Mouse (Mus musculus): ENCODE results near the gene Gfer.
"Not testable (repeated sequence)": the region's sequence is repeated elsewhere in the genome, so short reads cannot be mapped to it uniquely, and the experiment has no call there.

The Gfer gene

DNA sequence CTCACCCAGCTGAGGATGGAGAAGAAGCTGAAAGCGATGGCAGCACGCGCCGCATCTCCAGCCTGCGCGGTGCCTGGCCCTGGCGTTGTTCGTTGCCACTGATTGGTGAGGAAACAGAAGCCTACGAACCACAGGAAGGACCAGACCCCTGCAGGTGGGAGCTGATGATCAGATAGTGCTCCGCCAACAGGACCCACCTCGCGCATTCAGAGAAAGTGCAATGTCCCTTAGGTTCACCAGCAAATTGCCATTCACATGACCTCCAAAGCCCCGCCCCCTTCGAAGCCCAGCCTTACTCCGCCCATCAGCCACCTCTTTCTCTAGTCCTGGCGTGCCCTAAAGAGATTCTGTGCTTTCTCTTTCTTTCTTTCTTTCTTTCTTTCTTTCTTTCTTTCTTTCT is 9.4 kb downstream of the Gfer start:
- DNase-seq: no peak

GRCm38 (mm10) chr17:24677500-24678080 is 18.4 kb downstream of the Gfer start:
- no peak for DNase-seq

GRCm38 (mm10) chr17:24676877-24677276 is 19.1 kb downstream of the Gfer start:
- no peak for DNase-seq

GRCm38 (mm10) chr17:24676187-24676586 is 19.8 kb downstream of the Gfer start:
- DNase-seq: peak; percentile 82

- no peak for DNase-seq
Measured at GRCm38 (mm10) chr17:24674277-24674676, 21.7 kb downstream of the Gfer start.

DNA sequence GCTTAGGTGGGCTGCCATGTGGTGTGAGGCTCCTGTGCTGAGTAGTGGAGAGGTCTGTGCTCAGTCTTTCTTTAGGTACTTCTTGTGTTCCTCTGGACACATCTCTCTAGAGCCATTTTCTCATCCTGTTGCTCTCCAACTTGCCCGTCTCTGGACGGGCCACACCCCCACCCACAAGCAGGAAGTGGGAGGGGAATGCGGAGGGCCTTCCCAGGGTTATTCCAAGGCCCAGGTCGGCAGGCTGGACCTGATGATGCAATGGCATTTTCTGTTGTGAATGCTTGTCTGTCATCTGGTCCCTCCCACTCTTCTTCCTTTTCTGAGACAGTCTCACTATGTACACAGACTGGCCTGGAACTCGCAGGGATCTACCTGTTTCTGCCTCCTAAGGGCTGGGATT is 23.8 kb downstream of the Gfer start:
- DNase-seq: no peak

GRCm38 (mm10) chr17:24671346-24671745 is 24.6 kb downstream of the Gfer start:
- no peak for DNase-seq

- no peak for DNase-seq
Measured at GRCm38 (mm10) chr17:24670246-24670844, 25.6 kb downstream of the Gfer start.

- DNase-seq: peak; percentile 91
Measured at GRCm38 (mm10) chr17:24669545-24670245, 26.3 kb downstream of the Gfer start, which contains the start of gene Zfp598. Zfp598 (plus strand) TSS chr17:24669687.

DNA sequence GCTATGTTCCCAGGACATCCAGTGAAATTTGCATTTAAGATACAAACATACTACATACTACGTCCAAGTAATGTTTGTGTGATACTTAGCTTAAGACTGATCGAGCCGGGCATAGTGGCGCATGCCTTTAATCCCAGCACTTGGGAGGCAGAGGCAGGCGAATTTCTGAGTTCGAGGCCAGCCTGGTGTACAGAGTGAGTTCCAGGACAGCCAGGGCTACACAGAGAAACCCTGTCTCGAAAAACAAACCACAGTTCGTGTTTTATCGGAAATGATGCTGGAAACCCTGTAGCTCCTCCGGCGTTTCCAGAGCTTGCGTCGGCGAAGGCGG is 26.8 kb downstream of the Gfer start:
- DNase-seq: not testable (repeated sequence)

DNA sequence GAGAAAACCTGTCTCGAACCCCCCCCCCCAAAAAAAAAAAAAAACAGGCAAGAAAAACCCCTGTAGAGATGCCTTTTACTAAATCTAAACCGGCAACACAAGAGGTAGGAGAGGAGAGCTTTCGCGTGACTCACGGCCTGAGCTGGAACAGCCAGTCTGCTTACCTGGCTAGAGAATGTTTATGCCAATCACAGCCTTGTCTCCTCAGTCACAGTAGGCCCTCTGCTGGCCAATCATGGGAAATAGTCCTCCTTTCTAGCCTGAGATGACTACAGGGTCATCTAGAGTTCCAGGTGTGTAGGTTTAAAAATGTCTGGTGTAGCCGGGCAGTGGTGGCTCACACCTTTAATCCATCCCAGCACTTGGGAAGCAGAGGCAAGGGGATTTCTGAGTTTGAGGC is 28.5 kb downstream of the Gfer start:
- DNase-seq: peak; percentile 88

DNA sequence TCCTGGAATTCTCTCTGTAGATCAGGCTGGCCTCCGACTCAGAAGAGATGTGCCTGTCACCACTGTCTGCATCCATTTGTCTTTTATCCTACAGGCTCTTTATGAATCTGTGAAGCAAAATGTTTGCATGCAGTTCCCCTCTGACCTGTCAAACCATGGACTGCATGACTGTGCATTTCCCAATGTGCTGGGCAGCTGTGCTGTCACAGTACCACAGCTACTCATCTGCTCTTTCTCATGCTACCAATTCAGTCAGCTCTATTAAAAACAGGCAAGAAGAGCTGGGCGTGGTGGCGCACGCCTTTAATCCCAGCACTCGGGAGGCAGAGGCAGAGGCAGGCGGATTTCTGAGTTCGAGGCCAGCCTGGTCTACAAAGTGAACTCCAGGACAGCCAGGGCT is 28.9 kb downstream of the Gfer start:
- DNase-seq: not testable (repeated sequence)

DNA sequence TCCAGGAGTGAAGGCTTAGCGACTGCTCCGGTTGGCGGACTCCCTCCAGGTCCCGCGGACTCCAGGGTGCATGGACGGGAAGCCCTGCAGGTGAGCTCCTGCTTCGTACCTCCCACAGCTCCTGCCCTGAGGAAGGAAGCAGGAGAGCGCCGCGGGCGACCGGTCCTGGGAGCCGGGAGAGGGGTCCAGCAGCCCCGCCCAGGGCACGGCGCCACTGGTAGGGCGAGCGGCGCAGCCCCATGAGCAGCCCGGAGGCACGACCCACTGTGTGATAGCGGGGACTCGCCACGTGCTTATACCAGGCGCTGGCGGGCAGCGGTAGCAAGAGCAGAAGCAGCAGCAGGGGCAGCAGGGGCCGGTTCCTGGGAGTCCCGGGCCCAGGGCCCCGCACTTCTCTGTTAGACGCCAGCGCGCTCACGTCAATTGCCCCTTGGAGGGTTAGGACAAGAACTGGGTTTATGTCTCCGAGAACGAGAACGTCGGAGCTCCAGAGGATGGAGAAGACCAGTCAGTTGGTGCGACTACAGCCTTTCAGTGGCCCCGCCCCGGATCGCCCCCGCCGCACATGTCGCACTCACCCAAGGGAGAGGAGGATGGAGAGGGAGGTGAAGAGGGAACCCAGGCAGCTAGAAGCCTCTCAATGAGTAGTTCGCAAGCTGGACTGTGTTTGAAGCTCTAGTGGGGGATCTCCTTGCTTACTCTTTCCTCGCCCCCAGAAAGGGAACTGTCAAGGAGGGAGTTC is 37.8 kb downstream of the Gfer start, which contains the start of gene Npw:
Gene Npw, minus strand, starts transcription at position 441 of the 742 bp plus-strand sequence.
- no peak for DNase-seq

DNA sequence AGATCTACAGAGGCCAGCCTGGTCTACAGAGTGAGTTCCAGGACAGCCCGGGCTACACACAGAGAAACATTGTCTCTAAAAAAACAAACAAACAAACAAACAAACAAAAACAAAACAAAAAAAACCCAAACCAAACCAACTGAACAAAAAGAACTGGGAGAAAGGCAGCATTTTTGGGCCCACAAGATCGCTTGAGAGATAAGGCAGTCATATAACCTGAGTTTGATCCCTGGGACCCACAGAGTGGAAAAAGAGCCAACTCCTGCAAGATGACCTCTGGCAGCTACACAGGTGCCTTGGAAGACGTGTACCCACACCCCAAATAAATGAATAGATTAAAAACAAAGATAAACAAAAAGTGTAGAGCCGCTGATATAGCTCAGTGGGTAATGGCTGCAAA is 41.0 kb downstream of the Gfer start:
- no peak for DNase-seq

DNA sequence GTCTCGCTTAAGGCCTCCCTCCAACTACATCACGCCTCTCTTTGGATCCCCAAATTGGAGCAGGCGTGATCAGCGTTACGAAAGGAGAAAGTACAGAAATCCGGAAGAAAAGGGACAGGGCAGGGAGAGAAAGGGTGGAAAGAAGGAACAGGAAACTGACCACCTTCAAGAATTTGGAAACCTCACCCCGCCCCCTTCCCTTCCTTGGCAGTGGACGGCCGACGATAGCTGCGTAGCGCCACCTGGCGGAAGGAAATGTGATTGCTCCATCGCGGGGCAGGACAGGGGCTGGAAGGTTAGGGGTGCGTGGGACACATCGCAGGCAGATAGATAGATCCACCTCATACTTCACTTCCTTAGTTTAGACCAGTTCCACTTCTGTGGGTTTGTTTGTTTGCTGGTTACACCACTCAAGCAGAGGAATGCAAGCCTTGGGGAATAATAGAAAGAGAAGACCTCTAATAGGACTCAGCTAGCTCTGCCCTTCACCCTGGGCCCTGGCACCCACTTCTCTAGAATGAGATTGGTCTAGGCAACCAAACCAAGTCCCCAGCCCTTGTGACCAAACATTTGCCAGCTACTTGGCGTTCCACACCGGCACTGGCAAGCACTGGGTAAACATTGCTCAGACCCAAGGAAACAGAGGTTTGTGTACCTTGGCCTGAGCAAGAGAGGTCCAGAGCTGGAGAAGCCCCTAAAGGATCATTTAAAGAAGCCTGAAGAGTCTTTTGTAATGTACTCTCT is 41.8 kb downstream of the Gfer start:
- peak; percentile 77 for DNase-seq

- no peak for DNase-seq
Measured at GRCm38 (mm10) chr17:24651835-24652234, 44.1 kb downstream of the Gfer start.

- DNase-seq: no peak
Measured at GRCm38 (mm10) chr17:24650766-24651165, 45.2 kb downstream of the Gfer start.

DNA sequence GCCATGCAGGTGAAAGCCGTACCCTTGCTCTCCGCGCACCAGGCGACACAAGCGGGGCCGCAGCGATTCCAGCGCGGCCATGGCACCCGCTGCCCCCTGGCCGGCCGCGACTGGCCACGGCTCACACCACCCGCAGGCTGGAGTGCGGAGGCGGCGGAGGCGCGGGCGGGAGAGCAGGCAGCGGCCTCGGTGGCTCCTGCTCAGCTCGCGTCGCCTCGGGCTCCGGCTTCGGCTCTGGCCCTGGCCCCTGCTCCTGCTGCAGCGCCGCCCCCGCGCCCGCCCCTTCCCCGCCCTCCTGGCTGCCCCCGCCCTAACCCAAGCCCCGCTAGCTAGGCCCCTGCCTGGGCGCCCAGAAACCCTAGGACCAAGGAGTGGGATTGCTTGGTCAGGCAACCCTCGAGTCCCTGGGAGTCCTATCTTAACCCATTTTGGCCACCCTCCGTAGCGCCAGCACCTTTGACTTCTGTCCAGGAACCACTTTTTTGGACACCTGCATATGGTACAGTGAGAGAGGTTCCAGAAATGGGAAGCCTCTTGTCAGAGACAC is 45.8 kb downstream of the Gfer start, which contains the start of gene Slc9a3r2:
Gene Slc9a3r2, minus strand, starts transcription at position 258 of the 547 bp plus-strand sequence.
- peak; percentile 82 for DNase-seq

- DNase-seq: peak; percentile 77
Measured at GRCm38 (mm10) chr17:24649581-24650069, 46.3 kb downstream of the Gfer start.

DNA sequence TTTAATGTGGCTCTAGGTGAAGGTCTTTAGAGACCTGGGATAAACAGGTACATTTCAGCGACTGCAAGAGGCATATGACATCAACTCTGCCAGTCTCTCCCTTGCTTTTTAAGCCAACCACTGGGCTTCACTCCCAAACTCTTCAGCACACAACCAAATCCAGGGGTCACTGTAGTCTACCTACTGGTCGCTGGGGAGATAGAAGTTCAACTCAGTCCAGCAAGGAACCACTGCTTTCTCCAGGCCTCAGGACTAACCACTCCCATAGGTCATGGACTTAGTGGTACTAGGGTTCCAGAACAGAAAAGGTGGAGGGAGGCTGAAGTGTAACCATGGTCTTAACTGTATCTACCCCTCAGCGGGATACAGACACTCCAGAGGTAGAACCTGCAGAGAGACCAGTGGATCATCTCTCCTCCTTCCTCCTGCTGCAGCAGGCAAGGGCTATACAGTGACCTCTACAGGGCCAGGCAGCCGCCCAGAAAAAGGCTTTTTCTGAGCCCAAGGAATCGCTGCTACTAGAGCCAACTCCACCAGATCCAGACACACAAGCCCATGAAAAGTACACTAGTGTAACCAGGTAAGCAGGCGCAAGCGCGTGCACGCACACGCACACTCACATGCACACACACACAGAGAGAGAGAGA is 47.1 kb downstream of the Gfer start:
- DNase-seq: peak; percentile 64

DNA sequence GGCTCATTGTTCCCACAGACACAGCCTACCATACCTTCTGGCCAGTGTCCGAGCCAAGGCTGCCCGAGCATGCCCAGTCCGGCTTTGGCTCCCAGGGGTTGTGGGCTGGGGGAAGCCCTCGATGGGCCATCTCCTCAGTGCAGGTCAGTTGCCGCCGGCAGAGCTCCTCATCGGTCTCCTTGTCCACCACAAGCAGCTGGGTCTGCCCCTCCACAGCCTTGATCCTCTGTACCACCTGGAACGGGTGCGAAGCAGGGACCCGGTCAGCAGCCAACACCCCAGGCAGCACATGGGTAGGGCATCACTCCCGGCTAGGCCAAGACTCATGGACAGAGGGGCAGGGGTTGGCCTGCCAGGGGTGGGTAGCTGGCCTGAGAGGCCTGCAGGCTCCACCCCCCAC is 48.5 kb downstream of the Gfer start:
- DNase-seq: no peak

DNA sequence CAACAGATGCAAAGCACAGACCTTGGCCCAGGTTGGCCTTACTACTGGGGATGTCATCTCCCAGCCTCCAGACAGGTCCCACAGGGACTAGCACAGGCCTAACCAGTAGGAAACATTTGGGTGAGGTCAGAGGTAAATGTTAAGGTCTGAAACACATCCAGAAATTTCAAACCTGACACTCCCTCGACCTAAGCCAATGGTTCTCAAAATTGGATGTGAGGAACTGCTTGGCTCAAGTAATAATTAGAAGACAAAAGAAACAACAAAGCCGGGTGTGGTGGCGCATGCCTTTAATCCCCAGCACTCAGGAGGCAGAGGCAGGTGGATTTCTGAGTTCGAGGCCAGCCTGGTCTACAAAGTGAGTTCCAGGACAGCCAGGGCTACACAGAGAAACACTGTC is 49.6 kb downstream of the Gfer start:
- no peak for DNase-seq

All from cerebellum, adult 9-10 months (tissue).